Mouse (Mus musculus): ENCODE measurements around the gene Cenpv.

GRCm38 (mm10) chr11:62587034-62587433 is 48.0 kb upstream of the Cenpv start:
- TF ChIP-seq CTCF (conservative IDR thresholded peaks at IDR 0.05; ENCODE audit: low read length) (no peak), POU5F1 (IDR thresholded peaks at IDR 0.05; ENCODE audit: borderline replicate concordance, low read length) (no peak), NANOG (IDR thresholded peaks at IDR 0.05; ENCODE audit: borderline replicate concordance, low read length) (no peak)
